Mouse (Mus musculus): ENCODE measurements around the gene Pgr.

Pgr gene

DNA sequence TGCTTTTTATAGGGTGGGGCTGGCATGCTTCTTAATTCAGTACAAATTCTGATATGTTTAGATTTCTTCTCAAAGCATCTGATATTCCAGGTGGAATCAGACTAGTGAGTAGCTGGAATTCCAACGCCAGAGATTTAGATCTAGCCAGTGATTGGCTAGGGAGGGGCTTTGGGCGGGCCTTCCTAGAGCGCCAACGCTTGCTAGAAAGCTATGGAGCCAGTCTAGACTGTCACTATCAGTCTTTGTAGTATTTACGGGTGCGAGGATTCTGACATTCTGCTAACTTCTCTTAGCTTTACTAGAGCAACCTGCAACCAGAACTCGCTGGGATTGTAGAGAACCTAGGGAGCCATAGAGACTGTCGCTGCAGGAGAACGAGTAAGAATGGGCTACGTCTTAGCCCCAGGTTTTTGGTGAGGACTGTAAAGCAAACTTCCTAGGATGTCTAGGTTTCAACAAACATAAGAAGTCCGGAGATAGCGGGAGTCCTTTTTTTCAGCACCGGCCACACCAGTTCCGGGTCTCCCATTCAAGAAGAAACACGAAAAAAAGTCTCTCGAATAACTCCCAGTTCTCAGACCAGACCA lies at the start of gene Pgr:
TSS of gene Pgr (plus strand) at position 218 of the 587 bp plus-strand sequence.
- peak; percentile 19 for DNase-seq (ENCODE audit: low spot score)

DNA sequence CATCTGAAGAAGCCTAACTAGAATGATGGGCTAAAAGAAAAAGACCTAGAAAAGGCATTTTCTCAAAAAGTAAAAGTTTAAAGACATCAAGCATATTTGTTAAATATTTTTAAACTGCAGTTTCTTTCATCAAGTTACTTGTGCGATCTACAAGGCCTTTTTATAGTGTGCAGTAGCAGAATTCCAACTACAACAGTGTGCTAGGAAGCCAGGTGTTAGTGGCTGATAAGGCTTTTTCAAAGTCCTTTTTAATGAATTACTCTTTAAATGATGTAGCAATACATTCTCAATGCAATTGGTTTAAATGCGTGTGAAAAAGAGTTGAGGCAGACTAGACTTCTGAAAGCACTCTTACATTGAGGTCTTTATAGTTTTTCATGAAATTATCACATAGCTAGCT lies 42.2 kb upstream of the Pgr start:
- no peak for DNase-seq (ENCODE audit: low spot score)

DNA sequence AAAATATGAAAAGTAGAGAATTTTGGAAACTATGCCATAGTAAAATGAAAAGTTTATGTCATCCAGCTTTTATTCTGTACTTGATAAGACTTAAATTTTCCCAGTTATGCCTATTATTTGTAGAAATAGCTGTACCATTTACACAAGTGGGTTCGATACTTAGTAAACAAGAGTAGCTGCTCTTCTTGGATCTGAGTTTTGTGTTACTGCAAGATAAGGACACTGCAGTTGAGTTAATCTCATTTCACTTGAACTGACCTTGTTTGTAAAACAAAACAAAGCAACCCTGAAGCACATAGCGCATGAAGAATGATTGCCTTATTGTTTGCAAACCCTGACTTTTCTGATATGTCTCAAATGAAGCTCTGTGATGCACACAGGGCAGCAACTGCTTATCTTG lies 31.1 kb upstream of the Pgr start:
- no peak for DNase-seq (ENCODE audit: low spot score)

DNA sequence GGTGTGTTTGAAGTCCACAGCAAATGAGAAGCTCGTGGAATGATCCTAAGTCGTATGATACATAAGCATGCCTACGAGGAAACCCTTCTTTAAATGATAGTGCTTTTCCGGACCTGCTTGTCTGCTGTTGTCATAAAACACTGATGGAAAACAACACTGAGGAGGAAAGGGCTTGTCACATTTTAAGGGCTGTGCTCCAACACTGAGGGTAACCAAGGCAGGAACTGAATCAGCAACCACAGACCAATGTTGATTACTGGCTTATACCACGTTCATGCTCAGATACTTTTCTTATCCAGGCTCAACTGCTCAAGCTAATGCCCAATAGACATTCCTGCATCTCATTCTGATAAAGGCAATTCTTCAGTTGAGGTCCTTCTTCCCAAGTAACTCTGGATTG lies 4.4 kb upstream of the Pgr start:
- DNase-seq (ENCODE audit: low spot score): no peak

DNA sequence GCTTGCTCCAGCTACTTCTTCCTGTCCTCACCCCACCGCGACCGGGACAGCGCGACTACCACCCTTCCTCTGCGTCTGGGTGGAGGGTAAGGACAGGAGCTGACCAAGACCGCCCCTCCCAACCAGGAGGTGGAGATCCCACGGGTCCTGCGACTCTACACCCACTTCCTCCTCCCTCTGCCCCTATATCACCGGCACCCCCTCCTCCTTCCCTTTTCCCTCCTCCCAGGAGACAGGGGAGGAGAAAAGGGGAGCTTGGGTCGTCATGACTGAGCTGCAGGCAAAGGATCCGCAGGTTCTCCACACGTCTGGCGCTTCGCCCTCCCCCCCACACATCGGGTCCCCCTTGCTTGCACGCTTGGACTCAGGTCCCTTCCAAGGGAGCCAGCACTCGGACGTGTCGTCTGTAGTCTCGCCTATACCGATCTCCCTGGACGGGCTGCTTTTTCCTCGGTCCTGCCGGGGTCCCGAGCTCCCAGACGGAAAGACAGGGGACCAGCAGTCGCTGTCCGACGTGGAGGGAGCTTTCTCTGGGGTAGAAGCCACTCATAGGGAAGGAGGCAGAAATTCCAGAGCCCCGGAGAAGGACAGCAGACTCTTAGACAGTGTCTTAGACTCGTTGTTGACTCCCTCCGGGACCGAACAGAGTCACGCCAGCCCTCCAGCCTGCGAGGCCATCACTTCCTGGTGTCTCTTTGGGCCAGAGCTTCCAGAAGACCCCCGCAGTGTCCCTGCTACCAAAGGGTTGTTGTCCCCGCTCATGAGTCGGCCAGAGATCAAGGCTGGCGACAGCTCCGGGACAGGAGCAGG lies 775 bp downstream of the Pgr start:
- peak; percentile 31 for DNase-seq (ENCODE audit: low spot score)

DNA sequence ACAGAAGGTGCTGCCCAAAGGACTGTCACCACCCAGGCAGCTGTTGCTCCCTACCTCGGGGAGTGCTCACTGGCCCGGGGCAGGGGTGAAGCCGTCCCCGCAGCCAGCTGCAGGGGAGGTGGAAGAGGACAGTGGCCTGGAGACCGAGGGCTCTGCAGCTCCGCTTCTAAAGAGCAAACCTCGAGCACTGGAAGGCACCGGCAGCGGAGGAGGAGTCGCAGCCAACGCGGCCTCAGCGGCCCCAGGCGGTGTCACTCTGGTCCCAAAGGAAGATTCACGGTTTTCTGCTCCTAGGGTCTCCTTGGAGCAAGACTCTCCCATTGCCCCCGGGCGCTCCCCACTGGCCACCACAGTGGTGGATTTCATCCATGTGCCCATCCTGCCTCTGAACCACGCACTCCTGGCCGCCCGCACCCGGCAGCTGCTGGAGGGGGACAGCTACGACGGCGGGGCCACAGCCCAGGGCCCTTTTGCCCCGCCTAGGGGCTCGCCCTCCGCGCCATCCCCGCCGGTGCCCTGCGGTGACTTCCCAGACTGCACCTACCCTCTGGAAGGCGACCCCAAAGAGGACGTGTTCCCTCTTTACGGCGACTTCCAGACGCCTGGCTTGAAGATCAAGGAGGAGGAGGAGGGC lies 1.5 kb downstream of the Pgr start:
- peak; percentile 49 for DNase-seq (ENCODE audit: low spot score)

DNA sequence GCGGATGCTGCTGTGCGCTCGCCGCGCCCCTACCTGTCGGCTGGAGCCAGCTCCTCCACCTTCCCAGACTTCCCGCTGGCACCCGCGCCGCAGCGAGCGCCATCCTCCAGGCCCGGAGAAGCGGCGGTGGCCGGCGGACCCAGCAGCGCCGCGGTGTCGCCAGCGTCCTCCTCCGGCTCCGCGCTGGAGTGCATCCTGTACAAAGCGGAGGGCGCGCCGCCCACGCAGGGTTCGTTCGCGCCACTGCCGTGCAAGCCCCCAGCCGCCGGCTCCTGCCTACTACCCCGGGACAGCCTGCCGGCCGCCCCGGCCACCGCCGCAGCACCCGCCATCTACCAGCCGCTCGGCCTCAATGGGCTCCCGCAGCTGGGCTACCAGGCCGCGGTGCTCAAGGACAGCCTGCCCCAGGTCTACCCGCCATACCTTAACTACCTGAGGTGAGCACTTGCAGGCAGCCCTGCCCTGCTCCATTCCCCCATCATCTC lies 2.1 kb downstream of the Pgr start:
- peak; percentile 61 for DNase-seq (ENCODE audit: low spot score)

DNA sequence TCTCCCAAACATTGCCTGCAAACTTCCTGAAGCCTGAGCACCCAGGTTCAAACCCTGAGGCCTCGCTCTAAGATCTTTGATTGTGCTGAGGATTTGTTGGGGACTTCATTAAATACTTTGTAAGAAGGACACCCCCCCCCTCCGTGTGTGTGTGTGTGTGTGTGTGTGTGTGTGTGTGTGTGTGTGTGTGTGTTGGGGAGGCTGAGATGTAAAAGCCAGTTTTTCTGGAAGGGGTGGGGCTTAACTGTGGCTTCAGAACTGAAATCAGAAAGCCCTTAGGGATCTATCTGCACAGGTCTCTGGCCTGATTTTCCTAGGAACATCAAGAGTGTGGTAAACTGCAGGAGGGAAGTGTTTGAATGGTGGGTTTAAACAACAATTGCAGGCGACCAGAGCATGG lies 2.6 kb downstream of the Pgr start:
- DNase-seq (ENCODE audit: low spot score): no peak

DNA sequence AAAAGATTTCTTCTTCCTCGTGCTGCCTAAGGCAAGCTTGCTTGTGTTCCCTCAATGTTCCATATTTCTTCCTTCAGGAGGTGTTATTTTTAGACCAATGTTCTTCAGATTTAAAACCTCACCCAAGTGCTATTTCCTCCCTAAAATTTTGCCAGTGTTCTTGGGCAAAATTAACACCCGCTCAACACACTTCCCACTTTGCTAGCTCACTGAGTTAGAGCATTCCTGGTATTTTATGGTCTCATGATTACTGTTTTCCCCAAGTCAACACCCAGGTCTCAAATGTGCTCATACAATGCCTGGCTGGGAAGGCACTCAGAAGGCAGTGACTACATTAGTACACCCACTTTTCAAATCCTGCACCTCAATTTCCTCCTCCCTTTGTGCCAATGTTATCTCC lies 27.9 kb downstream of the Pgr start:
- no peak for DNase-seq (ENCODE audit: low spot score)

DNA sequence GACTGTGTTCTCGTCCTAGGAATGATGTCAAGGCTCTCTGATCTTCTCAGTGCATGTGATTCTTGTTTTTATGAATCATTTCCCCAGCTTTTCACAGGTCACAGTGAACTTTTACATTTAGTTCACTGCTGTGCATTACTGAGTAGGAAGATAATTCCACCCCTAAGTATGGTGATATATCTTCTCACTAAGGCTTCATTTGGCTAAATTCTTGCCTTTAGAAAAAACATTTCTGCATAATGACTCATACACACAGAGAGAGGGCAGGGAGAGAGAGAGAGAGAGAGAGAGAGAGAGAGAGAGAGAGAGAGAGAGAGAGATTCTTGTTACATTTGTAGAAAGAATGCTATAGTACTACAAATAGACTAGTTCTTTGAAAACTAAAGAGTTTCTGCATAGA lies 38.1 kb downstream of the Pgr start:
- no peak for DNase-seq (ENCODE audit: low spot score)

DNA sequence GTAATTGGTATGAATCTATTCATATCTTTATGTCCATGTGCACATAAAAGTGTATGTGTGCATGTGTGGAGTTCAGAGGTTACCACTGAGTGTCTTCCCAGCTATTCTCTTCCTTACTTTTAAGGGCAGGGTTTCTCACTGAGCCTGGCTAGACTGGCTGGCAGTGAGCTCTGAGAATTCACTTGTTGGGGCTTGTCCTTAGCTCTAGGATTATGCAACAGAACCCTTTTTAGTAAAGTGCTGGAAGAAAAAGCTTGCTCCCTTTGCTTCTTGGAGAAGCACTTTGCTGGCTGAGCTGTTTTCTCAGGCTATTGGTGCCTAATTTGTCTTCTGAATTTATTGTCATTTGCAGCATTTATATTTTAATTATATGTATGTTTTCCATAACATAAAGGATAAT lies 53.7 kb downstream of the Pgr start:
- no peak for DNase-seq (ENCODE audit: low spot score)

DNA sequence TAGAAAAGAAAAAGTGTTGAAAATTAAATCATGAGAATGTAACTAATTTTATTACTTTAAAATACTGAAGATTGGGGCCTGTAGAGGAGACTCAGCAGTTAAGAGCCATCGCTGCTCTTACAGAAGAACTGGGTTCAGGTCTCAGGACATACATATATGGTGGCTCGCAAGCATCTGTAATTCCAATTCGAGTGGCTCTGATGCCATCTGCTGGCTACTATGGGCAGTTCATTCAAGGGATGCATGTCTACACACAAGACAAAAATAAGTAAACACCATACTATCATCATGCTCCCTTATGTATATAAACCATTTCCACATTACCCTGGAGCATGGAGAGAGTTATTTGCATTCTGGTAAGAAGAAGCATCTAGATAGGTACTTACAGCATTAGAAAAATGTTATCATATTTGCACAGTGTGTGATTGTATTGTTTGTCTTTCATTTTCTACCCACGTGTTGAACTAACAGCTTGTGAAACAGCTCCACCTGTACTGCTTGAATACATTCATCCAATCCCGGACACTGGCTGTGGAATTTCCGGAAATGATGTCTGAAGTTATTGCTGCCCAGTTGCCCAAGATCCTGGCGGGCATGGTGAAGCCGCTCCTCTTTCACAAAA lies 65.0 kb downstream of the Pgr start:
- DNase-seq (ENCODE audit: low spot score): peak; percentile 68

DNA sequence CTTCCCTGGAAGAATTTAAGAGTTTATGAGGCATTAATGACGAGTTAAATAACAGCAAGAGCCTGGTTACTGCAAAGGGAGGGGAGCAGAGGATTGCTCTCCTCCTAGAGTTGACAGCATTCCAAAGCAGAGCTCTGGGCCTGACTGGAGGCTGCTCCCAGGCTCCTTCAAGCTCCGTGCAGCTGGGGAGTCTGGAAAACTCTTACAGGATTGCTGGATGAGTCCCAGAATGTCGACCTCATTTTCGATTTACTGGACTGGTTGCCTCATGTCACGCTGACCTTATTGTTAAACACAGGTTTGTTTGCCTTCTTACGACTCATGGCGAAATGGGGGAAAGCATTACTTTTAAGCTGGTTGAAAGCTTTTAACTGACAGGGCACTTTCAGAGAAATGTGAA lies 70.6 kb downstream of the Pgr start:
- DNase-seq (ENCODE audit: low spot score): no peak

DNA sequence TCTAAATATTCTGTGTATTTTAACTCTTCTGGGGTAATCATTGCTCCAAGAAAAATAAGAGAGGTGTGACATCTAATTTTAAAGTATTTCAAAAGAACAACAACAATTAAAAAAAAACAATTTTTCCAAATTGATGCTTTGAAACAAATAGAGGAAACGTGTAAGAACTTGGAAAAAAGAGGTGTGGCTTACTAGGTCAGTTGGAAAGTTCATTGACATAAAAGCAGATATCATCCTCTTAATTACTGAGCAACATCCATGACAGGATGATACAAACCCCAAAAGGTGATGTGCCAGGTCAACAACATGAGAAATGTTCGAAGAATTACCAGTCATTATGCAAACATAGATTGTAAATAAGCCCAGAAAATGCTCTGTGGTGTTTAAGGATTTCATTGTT lies 71.9 kb downstream of the Pgr start, which contains the start of gene Gm16485:
TSS of gene Gm16485 (plus strand) at position 301 of the 400 bp plus-strand sequence.
- no peak for DNase-seq (ENCODE audit: low spot score)

DNA sequence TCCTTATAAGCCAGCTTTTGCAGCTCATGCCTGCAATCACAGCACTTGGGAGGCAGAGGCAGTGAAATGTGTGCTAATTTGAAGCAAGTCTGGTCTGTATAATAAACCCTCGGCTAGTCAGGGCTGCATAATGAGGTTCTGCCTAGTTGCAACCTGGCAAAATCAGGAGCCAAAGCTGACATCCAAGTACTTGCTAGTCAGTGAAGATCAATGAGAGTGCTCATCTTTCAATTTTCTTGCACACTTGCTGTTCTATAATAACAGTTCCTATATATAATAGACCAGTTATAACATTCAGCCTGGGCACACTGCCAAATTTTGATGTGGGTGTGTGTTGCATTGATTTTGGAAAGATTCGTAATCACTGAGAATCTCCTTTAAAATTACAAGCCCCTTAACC lies 78.1 kb downstream of the Pgr start:
- no peak for DNase-seq (ENCODE audit: low spot score)

DNA sequence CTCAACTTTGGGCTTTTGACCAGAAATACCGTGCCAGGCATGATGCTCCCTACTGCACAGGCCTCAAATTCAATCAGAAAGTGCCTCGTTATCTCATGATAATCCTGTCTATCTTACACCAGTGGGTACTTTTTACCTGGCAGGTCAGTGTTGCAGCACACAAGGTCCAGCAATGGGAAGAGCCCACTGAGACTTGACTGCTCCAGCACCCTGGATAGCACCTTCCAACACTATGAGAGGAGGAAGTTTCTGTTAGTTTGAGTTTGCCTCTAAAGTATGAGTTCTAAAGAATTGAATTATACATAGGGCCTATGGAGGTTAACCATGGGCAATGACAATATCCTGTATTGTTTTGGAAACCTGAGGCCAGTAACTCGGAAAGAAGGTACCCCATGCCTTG lies 82.7 kb downstream of the Pgr start:
- DNase-seq (ENCODE audit: low spot score): peak; percentile 16

DNA sequence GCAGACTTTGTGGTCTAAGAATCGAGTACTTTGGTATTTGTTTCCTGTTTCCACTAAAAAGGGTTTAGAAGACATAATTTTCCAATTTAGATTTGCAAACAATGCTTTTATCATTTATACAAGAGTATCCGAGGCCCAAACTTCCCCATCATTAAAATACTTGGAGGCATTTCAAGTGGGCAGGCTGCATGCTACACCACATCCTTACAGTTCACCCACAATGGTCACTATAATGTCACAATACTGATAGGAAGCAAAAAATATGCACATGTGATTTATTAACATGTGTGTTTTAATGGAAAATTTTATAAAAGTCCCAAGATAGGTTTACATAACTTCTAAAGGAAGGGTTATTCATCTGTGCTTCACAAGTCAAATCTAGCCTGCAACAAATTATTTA lies 96.9 kb downstream of the Pgr start:
- no peak for DNase-seq (ENCODE audit: low spot score)

DNA sequence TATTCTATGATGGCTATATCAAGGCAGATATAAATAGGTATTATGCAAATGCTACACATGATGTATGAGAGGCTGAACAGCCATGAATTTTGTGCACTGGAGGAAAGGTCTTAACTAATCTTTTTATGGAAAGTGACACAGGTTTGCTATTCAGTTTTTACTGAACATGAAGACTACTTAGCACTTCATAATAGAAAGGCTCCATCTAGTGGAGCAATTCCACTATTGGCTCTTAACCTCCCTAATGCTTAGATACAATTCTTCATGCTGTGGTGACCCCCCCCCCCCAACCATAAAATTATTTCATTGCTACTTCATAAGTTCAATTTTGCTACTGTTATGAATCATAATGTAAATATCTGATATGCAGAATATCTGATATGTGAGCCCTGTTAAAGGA lies 101.5 kb downstream of the Pgr start:
- DNase-seq (ENCODE audit: low spot score): no peak

DNA sequence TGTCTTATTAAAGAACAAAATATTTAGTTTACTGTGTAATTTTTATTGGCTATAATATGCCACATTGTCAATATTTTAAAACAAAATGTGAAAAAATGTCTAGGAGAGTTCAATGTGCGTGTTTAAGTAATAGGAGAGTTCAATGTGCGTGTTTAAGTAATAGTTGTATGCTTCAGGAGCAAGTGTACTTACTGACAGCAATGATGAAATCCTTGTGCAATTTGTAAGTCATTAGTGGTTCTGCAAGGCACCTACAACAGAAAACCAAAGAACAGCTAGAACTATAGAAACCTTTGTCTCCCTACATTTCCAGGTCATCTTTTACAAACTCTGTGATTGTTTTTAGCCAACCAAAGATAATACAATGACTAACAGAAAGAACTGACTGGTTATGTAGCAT lies 115.5 kb downstream of the Pgr start:
- DNase-seq (ENCODE audit: low spot score): no peak

Measured in embryo, embryonic 10 days (tissue).